Mouse (Mus musculus): ENCODE results near the gene Ptf1a.

DNA sequence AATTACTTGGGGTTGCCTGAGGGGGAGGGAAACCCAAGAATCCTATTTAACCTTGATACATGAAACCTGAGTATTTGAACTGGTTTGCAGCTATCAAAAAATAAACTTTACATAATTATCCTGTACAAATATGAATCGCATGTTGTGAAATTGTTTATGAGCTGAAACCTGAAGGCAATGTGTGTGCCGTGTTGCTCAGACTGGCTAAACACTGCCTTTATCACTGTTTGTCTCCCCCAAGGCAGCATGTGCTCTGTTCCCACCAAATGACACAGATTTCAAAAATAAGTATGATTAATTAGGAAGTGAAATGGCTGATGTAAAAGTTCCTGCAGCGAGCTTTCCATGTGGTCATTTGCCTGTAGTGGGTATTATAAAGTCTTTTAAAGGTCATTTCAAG is 44.8 kb downstream of the Ptf1a start:
- TF ChIP-seq CTCF (conservative IDR thresholded peaks at IDR 0.05 in 1 of 2, IDR thresholded peaks at IDR 0.05 in 1 of 2; ENCODE audit: low read depth in 2 of 2, low read length in 2 of 2) (no peak), POLR2AphosphoS2 (IDR thresholded peaks at IDR 0.05; ENCODE audit: low read depth, low read length) (no peak), E2F4 (IDR thresholded peaks at IDR 0.05; ENCODE audit: insufficient replicate concordance, low read depth, low read length) (no peak), PAX5 (IDR thresholded peaks at IDR 0.05; ENCODE audit: low read length) (no peak), POLR2A (IDR thresholded peaks at IDR 0.05; ENCODE audit: low read depth, low read length) (no peak), USF1 (IDR thresholded peaks at IDR 0.05; ENCODE audit: low read depth, low read length) (no peak), CHD1 (IDR thresholded peaks at IDR 0.05; ENCODE audit: low read depth, low read length) (no peak), ZNF384 (IDR thresholded peaks at IDR 0.05; ENCODE audit: low read depth, low read length) (no peak), GABPA (IDR thresholded peaks at IDR 0.05; ENCODE audit: insufficient replicate concordance, low read depth, low read length) (no peak), ZC3H11A (IDR thresholded peaks at IDR 0.05; ENCODE audit: low read depth, low read length) (no peak), TCF12 (IDR thresholded peaks at IDR 0.05; ENCODE audit: low read depth, low read length) (no peak), EP300 (IDR thresholded peaks at IDR 0.05; ENCODE audit: low read length) (no peak), ZMIZ1 (IDR thresholded peaks at IDR 0.05; ENCODE audit: low read depth, low read length) (no peak)
